Mouse (Mus musculus): ENCODE data around the gene Slc25a1.

- TF ChIP-seq CTCF (IDR thresholded peaks at IDR 0.05) (peak; percentile 29; the same call in 1 of the 2 replicates), EP300 (IDR thresholded peaks at IDR 0.05) (no peak)
Observed at GRCm38 (mm10) chr16:17891567-17891959, 36.5 kb downstream of the Slc25a1 start, which contains the start of gene Gm20518.
